Mouse (Mus musculus): ENCODE results near the gene Actrt2. TPM values are rescaled to one million over a fixed set of nuclear protein-coding genes. Genes with fewer than 3 reads are reported as not detected.

Actrt2 gene
- polyA plus RNA-seq, 1 experiment from 2014 or later: not detected

GRCm38 (mm10) chr4:154705681-154706080 lies 38.0 kb upstream of the Actrt2 start:
- WGBS: 44% methylated on average over 4 of the region's 4 CpGs
- Histone ChIP-seq H3K36me3 (ENCODE audit: insufficient read depth, low read length) (no peaks in the 10 kb centered on the region), H3K4me1 (replicated peaks; ENCODE audit: insufficient read depth, low read length) (no peaks in the 10 kb centered on the region), H3K9me3 (replicated peaks; ENCODE audit: low read length) (no peaks in the 10 kb centered on the region), H3K9ac (ENCODE audit: low read depth, low read length) (no peak overlapping the region), H3K4me3 (replicated peaks; ENCODE audit: low read depth, low read length) (no peak overlapping the region), H3K27ac (no peak overlapping the region), H3K27me3 (ENCODE audit: insufficient read depth, low read length) (no peaks in the 10 kb centered on the region; the same call in 1 of the 2 replicates), H3K4me2 (ENCODE audit: low read length) (no peak overlapping the region)
- DNase-seq (ENCODE audit: low spot score) (no peak), ATAC-seq (replicated peaks; ENCODE audit: low FRiP score, low read depth) (no peak)
- no peak for TF ChIP-seq CTCF (IDR thresholded peaks at IDR 0.05; ENCODE audit: low read depth)

GRCm38 (mm10) chr4:154705056-154705455 lies 37.4 kb upstream of the Actrt2 start:
- Histone ChIP-seq H3K4me1 (replicated peaks; ENCODE audit: insufficient read depth, low read length) (no peaks in the 10 kb centered on the region), H3K27me3 (ENCODE audit: insufficient read depth, low read length) (no peaks in the 10 kb centered on the region; the same call in 1 of the 2 replicates), H3K4me2 (ENCODE audit: low read length) (no peak overlapping the region), H3K27ac (no peak overlapping the region), H3K9ac (ENCODE audit: low read depth, low read length) (no peak overlapping the region), H3K4me3 (replicated peaks; ENCODE audit: low read depth, low read length) (no peak overlapping the region), H3K9me3 (replicated peaks; ENCODE audit: low read length) (no peaks in the 10 kb centered on the region), H3K36me3 (ENCODE audit: insufficient read depth, low read length) (no peaks in the 10 kb centered on the region)
- DNase-seq (ENCODE audit: low spot score) (no peak), ATAC-seq (replicated peaks; ENCODE audit: low FRiP score, low read depth) (no peak)
- WGBS: 82% methylated on average over 6 of the region's 6 CpGs
- TF ChIP-seq CTCF (IDR thresholded peaks at IDR 0.05; ENCODE audit: low read depth): no peak

- no peak for ATAC-seq (replicated peaks; ENCODE audit: low FRiP score, low read depth)
- no peaks in the 10 kb centered on the region for H3K9me3 ChIP-seq (replicated peaks; ENCODE audit: low read length)
- H3K27ac ChIP-seq: no peak overlapping the region
- no peaks in the 10 kb centered on the region; the same call in 1 of the 2 replicates for H3K27me3 ChIP-seq (ENCODE audit: insufficient read depth, low read length)
- no peaks in the 10 kb centered on the region for H3K36me3 ChIP-seq (ENCODE audit: insufficient read depth, low read length)
- H3K4me3 ChIP-seq (replicated peaks; ENCODE audit: low read depth, low read length): no peak overlapping the region
- H3K4me2 ChIP-seq (ENCODE audit: low read length): no peak overlapping the region
- no peak overlapping the region for H3K9ac ChIP-seq (ENCODE audit: low read depth, low read length)
- no peak for DNase-seq (ENCODE audit: low spot score)
- TF ChIP-seq CTCF (IDR thresholded peaks at IDR 0.05; ENCODE audit: low read depth): no peak
- WGBS: 84% methylated on average over 7 of the region's 7 CpGs
- no peaks in the 10 kb centered on the region for H3K4me1 ChIP-seq (replicated peaks; ENCODE audit: insufficient read depth, low read length)
These were observed 36.9 kb upstream of the Actrt2 start for GRCm38 (mm10) chr4:154704591-154704990.

GRCm38 (mm10) chr4:154703426-154704070 lies 35.9 kb upstream of the Actrt2 start:
- no peak for TF ChIP-seq CTCF (IDR thresholded peaks at IDR 0.05; ENCODE audit: low read depth)
- Histone ChIP-seq H3K36me3 (ENCODE audit: insufficient read depth, low read length) (no peaks in the 10 kb centered on the region), H3K4me3 (replicated peaks; ENCODE audit: low read depth, low read length) (no peak overlapping the region), H3K4me2 (ENCODE audit: low read length) (no peak overlapping the region), H3K9me3 (replicated peaks; ENCODE audit: low read length) (no peaks in the 10 kb centered on the region), H3K27ac (no peak overlapping the region), H3K27me3 (ENCODE audit: insufficient read depth, low read length) (no peaks in the 10 kb centered on the region), H3K4me1 (replicated peaks; ENCODE audit: insufficient read depth, low read length) (no peaks in the 10 kb centered on the region), H3K9ac (ENCODE audit: low read depth, low read length) (no peak overlapping the region)
- 39% methylated on average over 7 of the region's 7 CpGs for WGBS
- DNase-seq (ENCODE audit: low spot score) (no peak), ATAC-seq (replicated peaks; ENCODE audit: low FRiP score, low read depth) (no peak)

- no peak overlapping the region for H3K9ac ChIP-seq (ENCODE audit: low read depth, low read length)
- no peak overlapping the region for H3K4me2 ChIP-seq (ENCODE audit: low read length)
- no peaks in the 10 kb centered on the region for H3K9me3 ChIP-seq (replicated peaks; ENCODE audit: low read length)
- no peaks in the 10 kb centered on the region for H3K4me1 ChIP-seq (replicated peaks; ENCODE audit: insufficient read depth, low read length)
- no peaks in the 10 kb centered on the region for H3K27me3 ChIP-seq (ENCODE audit: insufficient read depth, low read length)
- no peak for DNase-seq (ENCODE audit: low spot score)
- 89% methylated on average over 7 of the region's 7 CpGs for WGBS
- TF ChIP-seq CTCF (IDR thresholded peaks at IDR 0.05; ENCODE audit: low read depth): no peak
- no peaks in the 10 kb centered on the region for H3K36me3 ChIP-seq (ENCODE audit: insufficient read depth, low read length)
- no peak overlapping the region for H3K27ac ChIP-seq
- ATAC-seq (replicated peaks; ENCODE audit: low FRiP score, low read depth): no peak
- H3K4me3 ChIP-seq (replicated peaks; ENCODE audit: low read depth, low read length): no peak overlapping the region
These were observed 35.3 kb upstream of the Actrt2 start for GRCm38 (mm10) chr4:154702931-154703330.

GRCm38 (mm10) chr4:154702186-154702585 lies 34.5 kb upstream of the Actrt2 start:
- Histone ChIP-seq H3K4me3 (replicated peaks; ENCODE audit: low read depth, low read length) (no peak overlapping the region), H3K4me2 (ENCODE audit: low read length) (no peak overlapping the region), H3K27me3 (ENCODE audit: insufficient read depth, low read length) (no peaks in the 10 kb centered on the region), H3K9me3 (replicated peaks; ENCODE audit: low read length) (no peaks in the 10 kb centered on the region), H3K4me1 (replicated peaks; ENCODE audit: insufficient read depth, low read length) (no peaks in the 10 kb centered on the region), H3K9ac (ENCODE audit: low read depth, low read length) (no peak overlapping the region), H3K36me3 (ENCODE audit: insufficient read depth, low read length) (no peaks in the 10 kb centered on the region), H3K27ac (no peak overlapping the region)
- DNase-seq (ENCODE audit: low spot score) (no peak), ATAC-seq (replicated peaks; ENCODE audit: low FRiP score, low read depth) (no peak)
- no peak for TF ChIP-seq CTCF (IDR thresholded peaks at IDR 0.05; ENCODE audit: low read depth)
- WGBS: 52% methylated on average over 6 of the region's 6 CpGs

All from kidney, postnatal 0 days (tissue).